Mouse (Mus musculus) heart, postnatal 0 days (tissue): Measurements from ENCODE around the gene Ppp2r1b.

Experiments
- CTCF ChIP-seq: IDR thresholded peaks from 2 replicates; pipeline ENCODE4 v1.5.1; 2016; ENCODE audit warnings: antibody characterized with exemption, control low read depth, low read depth
- EP300 ChIP-seq: IDR thresholded peaks from 2 replicates; pipeline ENCODE4 v1.6.1; 2016; ENCODE audit warnings: antibody characterized with exemption, low read depth

GRCm38 (mm10) chr9:50911861-50912515 is 66.9 kb downstream of the Ppp2r1b start:
- no peak for TF ChIP-seq CTCF
- TF ChIP-seq EP300: no peak
